Mouse (Mus musculus) midbrain, embryonic 16.5 days (tissue): ENCODE measurements around the gene Olfr54. TPM values are rescaled to one million over a fixed set of nuclear protein-coding genes. Genes with fewer than 3 reads are reported as not detected.
A peak's percentile ranks its signal among the peaks of the same experiment; 100 is the strongest.
"Not testable (repeated sequence)": the region's sequence is repeated elsewhere in the genome, so short reads cannot be mapped to it uniquely, and the experiment has no call there.

Source experiments
- ATAC-seq: fragments of 200-750 bp; cut with Nextera tagmentation; 2 replicates; pipeline ENCODE4 v1.8.0; 2017; ENCODE audit warnings: moderate TSS enrichment
- H3K27ac ChIP-seq: fragments of 300-500 bp; sonication (generic); 2 replicates; pipeline ENCODE4 v1.5.1; 2014; ENCODE audit warnings: mild to moderate bottlenecking, low read length, mixed read lengths
- H3K27me3 ChIP-seq: fragments of 300-500 bp; sonication (generic); 2 replicates; pipeline ENCODE4 v1.6.1; 2014; ENCODE audit warnings: low read depth, low read length, mixed read lengths; ENCODE audit not compliant: control insufficient read depth, insufficient read depth
- H3K36me3 ChIP-seq: fragments of 300-500 bp; sonication (generic); 2 replicates; pipeline ENCODE4 v1.6.1; 2014; ENCODE audit warnings: mild to moderate bottlenecking, low read length, moderate library complexity, mixed read lengths; ENCODE audit not compliant: control insufficient read depth, insufficient read depth
- H3K4me1 ChIP-seq: fragments of 300-500 bp; sonication (generic); 2 replicates; pipeline ENCODE4 v1.6.1; 2014; ENCODE audit warnings: mild to moderate bottlenecking, low read length, mixed read lengths; ENCODE audit not compliant: control insufficient read depth, insufficient read depth
- H3K4me2 ChIP-seq: fragments of 300-500 bp; sonication (generic); 2 replicates; pipeline ENCODE4 v1.6.1; 2014; ENCODE audit warnings: mild to moderate bottlenecking, low read length, mixed read lengths
- H3K4me3 ChIP-seq: fragments of 300-500 bp; sonication (generic); 2 replicates; pipeline ENCODE4 v1.5.1; 2014; ENCODE audit warnings: low read depth, mild to moderate bottlenecking, low read length, moderate library complexity, mixed read lengths
- H3K9ac ChIP-seq: fragments of 300-500 bp; sonication (generic); 2 replicates; pipeline ENCODE4 v1.6.1; 2014; ENCODE audit warnings: low read depth, low read length, mixed read lengths
- H3K9me3 ChIP-seq: fragments of 300-500 bp; sonication (generic); replicated peaks from 2 replicates; pipeline ENCODE4 v1.6.1; 2014; ENCODE audit warnings: mild to moderate bottlenecking, low read length, mixed read lengths; ENCODE audit not compliant: control insufficient read depth, poor library complexity, severe bottlenecking
- WGBS: fragments of 180-500 bp; shearing (Covaris S2); extraction: QIAGEN DNeasy Blood & Tissue Kit; methylation state at CpG from one replicate; pipeline ENCODE4 v1.1.7; 2014; 5-methylcytosine and 5-hydroxymethylcytosine counted together
- polyA plus RNA-seq: library from polyadenylated mRNA; unstranded; fragments of >200 nt; fragmentation: Nextera tagmentation; extraction: Ambion mirVana; gene quantifications from 2 replicates; pipeline ENCODE4 v1.2.1, GENCODE M21; 2015

Gene Olfr54
- polyA plus RNA-seq, 1 experiment from 2014 or later = not detected

DNA sequence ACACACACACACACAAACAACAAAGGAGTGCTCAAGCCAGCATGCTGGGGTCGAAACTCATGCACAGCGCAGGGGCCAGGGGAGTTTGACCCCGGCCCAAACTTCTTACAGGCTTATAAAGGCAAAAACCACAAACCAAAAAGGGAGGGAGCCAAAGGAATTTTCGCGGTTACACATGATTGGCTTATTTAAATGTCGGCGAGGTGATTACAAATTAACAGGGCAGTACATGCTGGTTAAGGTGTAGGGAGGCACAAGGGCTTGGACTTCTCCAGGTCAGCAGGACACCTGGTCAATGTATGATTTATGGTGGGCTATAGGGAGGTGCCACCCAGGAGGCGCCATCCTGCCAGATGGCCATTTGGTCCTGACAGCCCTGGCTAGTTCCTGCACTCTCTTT, 15.3 kb downstream of the Olfr54 start:
- H3K36me3 ChIP-seq, H3K9ac ChIP-seq, H3K4me3 ChIP-seq, H3K4me2 ChIP-seq, H3K4me1 ChIP-seq, ATAC-seq, H3K9me3 ChIP-seq, H3K27me3 ChIP-seq, H3K27ac ChIP-seq: not testable (repeated sequence)
- 66% methylated on average over 8 of the region's 8 CpGs for WGBS

DNA sequence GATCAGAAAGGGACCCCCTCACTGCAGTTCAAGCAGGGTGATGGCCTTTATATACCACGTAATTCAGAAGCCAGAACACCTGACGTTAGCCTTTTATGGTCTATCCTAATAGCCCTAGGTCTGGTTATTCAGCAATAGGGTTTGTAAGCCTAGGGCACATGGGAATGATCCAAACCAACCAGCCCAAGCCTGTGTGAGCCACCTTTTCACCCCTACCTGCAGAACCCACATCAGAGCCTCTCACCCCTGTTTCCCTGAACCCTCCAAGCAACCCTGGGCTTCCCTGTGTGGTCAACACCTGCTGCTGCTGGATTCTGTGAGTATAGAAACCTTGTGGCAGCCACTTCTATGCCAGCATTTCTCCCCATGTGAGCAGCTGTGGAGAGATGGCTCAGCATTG, 16.2 kb downstream of the Olfr54 start:
- H3K4me2 ChIP-seq = no peak overlapping the region
- H3K4me1 ChIP-seq = no peaks in the 10 kb centered on the region
- no peak overlapping the region for H3K4me3 ChIP-seq
- no peaks in the 10 kb centered on the region for H3K27me3 ChIP-seq
- 72% methylated on average over 2 of the region's 2 CpGs for WGBS
- H3K9me3 ChIP-seq = no peaks in the 10 kb centered on the region
- no peaks in the 10 kb centered on the region for H3K36me3 ChIP-seq
- ATAC-seq = no peak
- H3K27ac ChIP-seq = no peak overlapping the region
- no peak overlapping the region for H3K9ac ChIP-seq

DNA sequence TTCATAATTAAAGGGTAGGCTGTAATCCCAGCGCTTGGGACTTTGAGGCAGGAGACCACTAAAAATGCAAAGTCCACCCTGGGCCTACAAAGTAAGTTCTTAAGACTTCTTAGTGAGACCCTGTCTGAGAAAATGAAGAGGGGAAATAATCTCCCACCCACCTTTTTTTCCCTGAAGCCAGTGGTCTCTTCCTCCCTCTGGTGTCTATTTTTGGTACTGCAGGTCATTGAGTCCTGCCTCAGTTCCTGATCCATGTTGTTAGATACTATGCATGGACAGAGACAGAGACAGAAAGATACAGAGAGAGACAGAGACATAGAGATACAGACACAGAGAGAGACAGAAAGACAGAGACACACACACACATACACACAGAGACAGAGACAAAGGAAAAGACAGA, 18.8 kb downstream of the Olfr54 start:
- ATAC-seq = no peak
- no peak overlapping the region for H3K27ac ChIP-seq

DNA sequence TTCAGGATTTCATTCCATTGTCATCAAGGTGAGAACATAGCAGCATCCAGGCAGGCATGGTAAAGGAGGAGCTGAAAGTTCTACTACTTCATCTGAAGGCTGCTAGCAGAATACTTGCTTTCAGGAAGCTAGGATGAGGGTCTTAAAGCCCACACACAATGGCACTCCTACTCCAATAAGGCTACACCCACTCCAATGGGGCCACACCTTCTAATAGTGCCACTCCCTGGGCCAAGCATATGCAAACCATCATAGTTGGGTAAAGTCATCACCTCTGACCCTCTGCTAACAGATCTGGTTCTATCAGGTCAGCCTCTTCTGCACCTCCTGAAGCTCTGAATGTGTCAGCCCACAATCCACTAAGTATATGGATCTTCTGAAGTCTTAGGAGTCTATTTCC, 20.1 kb downstream of the Olfr54 start:
- ATAC-seq, H3K4me2 ChIP-seq, H3K4me3 ChIP-seq, H3K36me3 ChIP-seq, H3K27ac ChIP-seq, H3K27me3 ChIP-seq, H3K9ac ChIP-seq, H3K4me1 ChIP-seq, H3K9me3 ChIP-seq: not testable (repeated sequence)

More for the DNA sequence above, 18.8 kb downstream of the Olfr54 start:
- no peak overlapping the region for H3K4me2 ChIP-seq
- H3K4me1 ChIP-seq = no peaks in the 10 kb centered on the region
- H3K9ac ChIP-seq = no peak overlapping the region
- 19% methylated on average over 1 of the region's 1 CpGs for WGBS
- H3K4me3 ChIP-seq = no peak overlapping the region
- H3K36me3 ChIP-seq = no peaks in the 10 kb centered on the region
- H3K9me3 ChIP-seq = no peaks in the 10 kb centered on the region
- H3K27me3 ChIP-seq = no peaks in the 10 kb centered on the region

DNA sequence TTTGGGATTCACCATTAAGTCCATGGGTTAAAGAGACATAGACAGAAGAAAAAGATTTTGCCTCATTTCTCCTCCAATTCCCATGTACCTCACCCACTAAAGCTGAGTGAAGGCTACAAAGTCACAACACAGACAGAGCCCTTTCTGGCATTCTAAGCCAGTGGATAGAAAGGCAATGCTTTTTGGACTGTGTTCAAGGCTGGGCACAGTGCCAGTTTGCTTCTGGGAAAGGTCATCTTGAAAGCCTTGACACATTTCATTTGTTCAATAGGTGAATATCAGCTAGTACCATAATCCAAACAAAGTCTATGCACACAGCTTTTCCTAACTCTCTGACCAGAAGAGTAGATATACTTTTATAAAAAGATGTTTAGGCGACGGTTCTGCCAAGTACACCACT, 21.9 kb downstream of the Olfr54 start:
- Histone ChIP-seq H3K9me3 (no peaks in the 10 kb centered on the region), H3K4me2 (no peak overlapping the region), H3K36me3 (no peaks in the 10 kb centered on the region), H3K9ac (no peak overlapping the region), H3K4me3 (no peak overlapping the region), H3K27ac (no peak overlapping the region), H3K27me3 (no peaks in the 10 kb centered on the region), H3K4me1 (no peaks in the 10 kb centered on the region)
- ATAC-seq = no peak
- WGBS = 87% methylated on average over 2 of the region's 2 CpGs

DNA sequence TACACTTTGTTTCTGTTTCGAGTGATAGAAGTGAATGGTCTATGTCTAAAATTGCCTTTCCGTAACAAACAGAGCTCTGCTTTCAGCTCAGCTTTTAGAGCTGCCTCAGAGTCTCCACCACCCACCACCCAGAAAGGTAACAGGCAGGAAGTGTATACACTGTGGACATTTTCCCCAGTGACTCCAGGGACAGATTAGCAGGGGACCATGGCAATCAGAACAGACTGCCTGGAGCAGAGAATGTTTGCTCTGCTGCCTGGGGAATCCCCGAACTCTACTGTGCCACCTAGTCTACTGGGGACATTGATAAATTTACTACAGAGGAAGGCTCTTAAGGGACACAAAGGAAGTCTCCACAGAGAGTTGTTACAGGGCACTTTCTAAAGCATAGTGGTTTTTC, 30.7 kb downstream of the Olfr54 start:
- H3K4me2 ChIP-seq, H3K4me3 ChIP-seq, H3K27me3 ChIP-seq, H3K9me3 ChIP-seq, H3K36me3 ChIP-seq, ATAC-seq, H3K27ac ChIP-seq, H3K9ac ChIP-seq, H3K4me1 ChIP-seq: not testable (repeated sequence)
- WGBS = 78% methylated on average over 3 of the region's 3 CpGs

DNA sequence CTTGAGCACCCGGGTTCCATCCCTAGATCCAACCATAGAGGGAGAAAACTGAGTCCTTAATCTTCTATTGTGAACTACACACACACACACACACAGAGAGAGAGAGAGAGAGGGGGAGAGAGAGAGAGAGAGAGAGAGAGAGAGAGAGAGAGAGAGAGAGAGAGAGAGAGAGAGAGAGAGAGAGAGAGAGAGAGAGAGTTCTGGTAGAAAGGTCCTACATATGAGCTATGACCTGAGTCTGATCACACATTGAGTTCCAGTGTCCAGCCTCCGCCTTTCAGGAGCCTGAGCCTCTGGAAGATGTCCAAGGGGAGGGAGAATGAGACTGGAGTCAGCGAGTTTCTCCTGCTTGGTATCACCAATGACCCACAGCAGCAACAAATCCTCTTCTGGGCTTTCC, 33.8 kb downstream of the Olfr54 start, which contains the start of gene Olfr1375:
Gene Olfr1375 (plus strand): TSS at position 301 of the 400 bp plus-strand sequence.
- not testable (repeated sequence) for H3K4me3 ChIP-seq, H3K27ac ChIP-seq, H3K9ac ChIP-seq, H3K9me3 ChIP-seq, H3K36me3 ChIP-seq, H3K4me2 ChIP-seq, H3K27me3 ChIP-seq, H3K4me1 ChIP-seq, ATAC-seq
- 83% methylated on average over 3 of the region's 3 CpGs for WGBS

DNA sequence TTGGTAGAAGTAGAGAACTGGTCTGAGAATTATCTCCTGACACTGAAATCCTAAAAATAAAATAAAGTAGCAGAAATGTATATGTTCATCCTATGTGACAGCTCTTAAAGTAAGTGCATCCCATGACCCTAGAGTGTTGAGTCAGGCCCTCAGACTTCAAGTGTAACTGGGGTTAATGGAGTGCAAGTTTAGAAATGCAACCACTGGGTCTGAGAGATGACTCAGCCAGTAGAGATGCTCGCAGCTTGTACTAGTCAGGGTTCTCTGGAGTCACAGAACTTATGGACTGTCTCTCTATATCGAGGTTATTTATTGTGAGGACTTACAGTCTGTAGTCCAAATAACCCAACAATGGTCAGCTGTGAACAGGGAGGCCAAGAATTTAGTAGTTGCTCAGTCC, 37.6 kb downstream of the Olfr54 start:
- Histone ChIP-seq H3K4me3 (no peak overlapping the region), H3K9me3 (no peaks in the 10 kb centered on the region), H3K9ac (no peak overlapping the region), H3K27me3 (no peaks in the 10 kb centered on the region), H3K4me2 (no peak overlapping the region), H3K4me1 (no peaks in the 10 kb centered on the region), H3K36me3 (no peaks in the 10 kb centered on the region), H3K27ac (no peak overlapping the region)
- WGBS = 64% methylated on average over 2 of the region's 2 CpGs
- no peak for ATAC-seq

DNA sequence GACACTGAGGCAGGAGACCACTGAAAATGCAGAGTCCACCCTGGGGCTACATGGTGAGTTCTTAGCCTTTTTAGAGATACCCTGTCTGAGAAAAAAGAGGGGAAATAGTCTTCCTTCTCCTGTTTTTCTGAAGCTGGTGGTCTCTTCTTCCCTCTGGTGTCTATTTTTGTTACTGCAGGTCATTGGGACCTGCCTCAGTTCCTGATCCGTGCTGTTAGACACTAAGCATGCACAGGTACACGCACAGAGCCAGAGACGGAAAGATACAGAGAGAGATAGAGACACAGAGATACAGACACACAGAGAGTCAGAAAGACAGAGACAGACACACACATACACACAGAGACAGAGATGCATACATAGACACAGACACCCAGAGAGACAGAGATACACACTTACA, 39.2 kb downstream of the Olfr54 start:
- no peak for ATAC-seq
- no peak overlapping the region for H3K4me2 ChIP-seq
- no peak overlapping the region for H3K9ac ChIP-seq
- H3K4me3 ChIP-seq = no peak overlapping the region
- H3K4me1 ChIP-seq = no peaks in the 10 kb centered on the region
- no peak overlapping the region for H3K27ac ChIP-seq
- WGBS = 45% methylated on average over 3 of the region's 3 CpGs
- no peaks in the 10 kb centered on the region for H3K36me3 ChIP-seq
- H3K9me3 ChIP-seq = no peaks in the 10 kb centered on the region
- H3K27me3 ChIP-seq = no peaks in the 10 kb centered on the region

DNA sequence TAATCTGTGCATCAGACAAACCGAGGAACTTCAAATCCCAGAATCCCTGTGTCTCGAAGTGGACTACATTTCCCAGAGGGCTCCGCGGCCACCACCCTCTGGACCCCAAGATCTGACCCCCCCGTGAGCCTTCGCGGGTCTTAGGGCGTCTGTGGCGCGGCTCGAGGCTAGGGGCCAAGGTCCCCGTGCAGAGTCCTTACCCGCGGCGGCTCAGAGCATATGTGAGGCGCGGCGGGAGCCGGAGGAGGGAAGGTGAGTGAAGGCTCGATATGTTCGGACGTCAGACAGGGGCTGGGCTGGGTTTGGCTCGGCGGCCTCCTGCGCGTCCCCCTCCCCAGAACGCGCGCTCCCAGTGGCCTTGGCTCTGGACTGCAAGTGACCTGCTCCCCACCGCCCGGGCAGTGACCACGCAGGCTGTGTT, 45.1 kb downstream of the Olfr54 start, which contains the start of gene Zfp354a:
Gene Zfp354a (plus strand): TSS at position 107 of the 421 bp plus-strand sequence.
- H3K4me1 ChIP-seq = peaks cover 10% of the 10 kb centered on the region
- H3K4me2 ChIP-seq = peak within 1 kb of the TSS; percentile 80
- H3K27ac ChIP-seq = peak within 1 kb of the TSS; percentile 77
- H3K36me3 ChIP-seq = peaks cover 5% of the 10 kb centered on the region
- H3K9me3 ChIP-seq = no peaks in the 10 kb centered on the region
- peak within 1 kb of the TSS; percentile 92 for H3K9ac ChIP-seq
- under 1% methylated on average over 32 of the region's 32 CpGs for WGBS
- no peaks in the 10 kb centered on the region for H3K27me3 ChIP-seq
- H3K4me3 ChIP-seq = peak within 1 kb of the TSS; percentile 86
- ATAC-seq = peak; percentile 94
